Mouse (Mus musculus) left cerebral cortex, postnatal 4 days (tissue): Measurements from ENCODE around the gene 1700028K03Rik. TPM values are rescaled to one million over a fixed set of nuclear protein-coding genes. Genes with fewer than 3 reads are reported as not detected.

Source experiments
- DNase-seq: peaks from one replicate; pipeline ENCODE4 v3.0.0-alpha.2; 2022
- intact Hi-C: fragments of 180-260 bp; cut with DNase I; formaldehyde crosslinking; loops from one replicate; pipeline ENCODE4 v1.15.1; 2025
- total RNA-seq, 2 experiments: library from RNA; stranded (reverse); gene quantifications; 2 replicates each; pipeline ENCODE4 v1.2.3; 2021

The 1700028K03Rik gene
- under 1 TPM; 0.30 to 0.32 TPM for total RNA-seq

DNA sequence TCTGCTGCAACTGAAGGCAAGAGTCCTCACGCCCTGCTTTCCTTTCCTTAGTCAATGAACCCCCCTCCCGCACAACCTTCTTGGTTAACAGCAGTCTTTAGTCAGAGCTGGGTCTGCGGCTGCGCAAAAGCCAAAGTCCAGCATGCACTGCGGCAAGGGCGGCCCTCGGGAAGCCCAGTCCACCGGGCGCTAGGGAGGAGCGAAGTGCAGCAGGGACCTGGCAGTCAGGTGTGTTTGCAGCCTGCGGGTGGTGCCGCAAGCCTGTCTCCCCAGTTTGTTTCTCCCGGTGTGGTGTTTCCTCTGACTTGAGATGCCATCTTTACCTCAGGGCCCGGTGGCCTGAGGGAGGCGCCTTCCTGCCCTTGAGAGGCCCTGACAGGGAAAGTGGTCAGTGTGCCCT is at the start of gene 1700028K03Rik:
1700028K03Rik (plus strand) TSS at position 129 of the 400 bp plus-strand sequence.
- DNase-seq, result no peak
- intact Hi-C loops, result no loop called here

DNA sequence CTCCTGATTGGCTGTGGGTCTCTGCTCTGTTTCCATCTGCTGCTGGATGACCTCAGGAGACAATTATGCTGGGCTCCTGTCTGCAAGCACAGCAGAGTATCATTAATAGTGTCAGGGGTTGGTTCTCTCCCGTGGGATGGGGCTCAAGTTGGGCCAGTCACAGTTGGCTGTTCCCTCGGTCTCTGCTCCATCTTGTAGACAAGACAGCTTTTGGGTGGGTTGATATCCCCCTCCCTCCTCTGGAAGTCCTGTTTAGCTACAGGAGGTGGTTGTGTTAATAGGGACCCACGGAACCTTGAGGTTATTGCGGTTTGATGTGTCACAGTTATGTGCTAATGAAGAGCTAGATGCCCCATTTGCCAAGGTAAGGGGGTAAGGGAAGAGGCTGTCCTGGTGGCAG is 45.5 kb upstream of the 1700028K03Rik start:
- intact Hi-C loops, result no loop called here
- DNase-seq, result no peak

DNA sequence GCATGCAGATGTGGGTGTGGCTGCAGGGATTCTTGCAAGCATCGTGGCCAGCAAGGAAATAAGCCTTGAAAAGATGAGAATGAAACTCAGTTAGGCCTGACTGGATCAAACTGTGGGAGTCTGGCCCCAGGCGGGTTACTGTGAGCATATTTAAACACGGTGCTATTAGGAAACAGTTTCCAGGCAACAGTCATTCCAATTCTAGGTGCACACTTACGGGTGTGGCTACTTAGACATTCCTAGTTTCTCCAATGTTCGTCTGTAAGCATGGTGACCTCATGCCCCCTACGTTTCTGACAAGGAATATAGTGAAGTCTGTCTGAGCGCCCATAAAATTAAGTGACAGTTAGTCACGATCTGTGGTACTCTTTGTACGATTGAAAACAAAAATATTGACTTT is 43.5 kb upstream of the 1700028K03Rik start:
- intact Hi-C loops, result no loop called here
- DNase-seq, result no peak

DNA sequence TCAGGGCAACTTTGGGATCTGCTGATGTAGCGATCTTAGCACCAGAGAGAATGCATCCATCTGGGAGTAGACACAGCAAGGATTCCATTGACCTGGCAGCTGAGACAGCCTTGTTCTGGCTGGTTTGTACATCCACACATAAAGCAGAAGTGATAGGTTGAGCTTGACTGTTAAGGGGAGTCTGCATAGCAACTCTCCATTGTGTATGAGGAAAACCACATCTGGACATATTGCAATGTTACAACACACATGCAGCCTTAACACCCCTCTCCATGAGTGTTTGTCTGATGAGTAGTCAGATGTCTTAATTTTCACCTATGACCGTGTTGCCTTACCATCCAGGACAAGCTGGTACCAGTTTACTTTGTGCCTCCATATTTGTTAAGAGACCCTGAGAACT is 42.0 kb upstream of the 1700028K03Rik start:
- no peak for DNase-seq
- intact Hi-C loops, result no loop called here

DNA sequence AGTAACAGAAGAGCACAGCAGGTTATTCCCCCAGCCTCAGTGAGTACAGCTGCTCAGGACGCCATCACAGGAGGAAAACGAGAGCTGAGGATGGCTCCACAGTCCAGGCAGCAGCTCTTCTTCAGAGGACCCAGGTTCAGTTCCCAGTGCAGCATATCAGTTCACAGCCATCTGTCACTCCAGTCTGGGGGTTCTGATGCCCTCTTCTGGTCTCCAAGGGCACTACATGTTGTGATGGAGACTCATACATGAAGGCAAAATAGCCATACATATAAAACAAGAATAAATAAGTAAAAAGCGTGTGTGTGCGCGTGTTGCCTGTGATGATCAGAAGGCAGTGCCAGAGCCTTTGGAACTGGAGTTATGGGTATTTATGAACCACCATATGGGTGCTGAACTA is 39.8 kb upstream of the 1700028K03Rik start:
- intact Hi-C loops, result loop anchor here (5.0 kb wide), 1 partner anchor 137 kb away; no protein-coding TSS in a partner anchor
- no peak for DNase-seq

DNA sequence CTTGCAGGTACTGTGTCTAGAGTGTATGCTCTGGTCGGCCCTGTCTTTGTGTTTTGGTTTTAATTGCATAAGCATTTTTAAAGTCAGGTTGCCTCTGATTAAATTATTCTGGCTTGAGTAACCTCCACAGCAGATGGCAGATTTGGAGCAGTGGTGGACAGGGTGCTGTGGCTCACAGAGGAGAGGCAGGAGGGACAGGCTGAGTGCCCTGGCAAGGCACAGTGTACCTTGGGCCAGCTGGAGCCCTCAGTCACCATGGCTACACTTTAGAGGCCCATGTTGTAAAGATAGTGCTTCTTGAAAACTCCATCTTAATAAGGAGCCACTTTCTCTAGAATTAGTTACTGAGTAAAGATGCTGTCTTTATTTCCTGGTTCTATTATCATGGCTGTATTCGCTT is 38.5 kb upstream of the 1700028K03Rik start:
- peak; percentile 46 for DNase-seq
- intact Hi-C loops, result loop anchor here (5.0 kb wide), 1 partner anchor 139 kb away; no protein-coding TSS in a partner anchor

DNA sequence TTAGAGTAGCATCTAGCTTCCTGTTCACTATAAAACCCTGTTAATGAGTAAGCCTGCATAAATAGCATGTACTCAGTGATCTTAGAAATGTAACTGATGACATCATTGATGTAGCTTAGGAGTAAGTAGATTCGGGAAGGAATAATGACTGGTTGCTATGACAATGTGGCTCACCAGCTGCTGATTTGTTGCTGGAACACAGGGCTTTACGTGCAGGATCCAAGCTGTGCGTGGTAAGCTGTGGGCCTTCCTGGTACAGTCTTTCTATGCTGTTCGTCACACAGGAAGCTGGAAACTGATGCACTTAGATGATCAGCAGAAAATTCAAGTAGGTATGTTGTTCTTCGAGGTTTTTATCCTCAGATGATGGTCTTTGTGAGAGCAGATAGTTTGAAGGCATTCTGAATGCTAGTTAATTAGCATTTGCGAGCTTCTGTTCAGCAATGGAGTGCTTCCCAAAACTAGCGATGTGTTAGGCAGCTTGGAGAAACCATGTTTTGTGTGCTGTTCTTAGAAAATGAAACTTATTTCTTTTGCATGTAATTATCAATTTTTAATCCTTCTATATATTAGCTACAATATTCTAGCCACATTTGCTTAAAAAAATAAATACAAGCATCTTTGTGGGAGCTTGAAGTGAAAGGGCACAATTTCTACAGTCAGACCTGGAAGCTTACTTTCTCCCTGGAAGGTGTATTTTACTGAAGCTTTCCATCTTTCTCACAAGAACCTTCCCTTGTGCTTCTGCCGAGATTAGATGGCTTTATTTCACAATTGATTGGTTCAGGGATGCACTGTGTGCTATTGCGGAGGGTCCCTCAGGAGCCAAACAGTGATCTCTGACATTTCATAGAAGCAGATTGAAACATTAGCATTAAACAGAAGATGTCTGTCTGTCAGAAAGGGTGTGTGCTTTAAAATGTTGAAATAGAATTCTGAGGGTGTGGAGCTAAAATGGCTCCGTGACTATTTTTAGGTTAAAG is 36.7 kb upstream of the 1700028K03Rik start:
- DNase-seq, result peak; percentile 40
- intact Hi-C loops, result loop anchor here (5.0 kb wide), 1 partner anchor 141 kb away; no protein-coding TSS in a partner anchor

DNA sequence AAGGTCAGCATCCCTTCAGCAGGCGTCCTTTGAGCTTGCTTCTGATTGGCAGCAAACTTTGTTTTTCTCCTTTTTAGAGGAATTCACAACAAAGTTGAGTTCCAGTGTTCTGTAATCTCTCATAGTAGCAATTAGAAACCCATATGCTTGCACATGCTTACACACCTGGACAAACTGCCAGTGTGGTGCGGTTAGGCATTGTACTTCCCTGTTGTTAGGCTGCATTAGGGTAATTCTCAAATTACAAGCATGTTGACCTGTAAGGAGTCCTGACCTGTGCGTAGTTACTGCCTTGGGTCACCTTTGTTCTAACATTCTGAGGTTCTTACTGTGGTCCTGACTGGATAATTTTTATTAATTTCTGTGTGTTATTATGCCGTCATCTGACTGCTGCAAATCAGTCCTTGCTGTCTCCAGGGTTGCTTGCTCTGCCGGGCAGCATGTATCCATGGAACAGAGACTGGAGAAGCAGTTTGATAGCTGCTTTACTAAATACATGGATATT is 35.7 kb upstream of the 1700028K03Rik start:
- intact Hi-C loops, result loop anchor here (5.0 kb wide), 1 partner anchor 142 kb away; no protein-coding TSS in a partner anchor

DNA sequence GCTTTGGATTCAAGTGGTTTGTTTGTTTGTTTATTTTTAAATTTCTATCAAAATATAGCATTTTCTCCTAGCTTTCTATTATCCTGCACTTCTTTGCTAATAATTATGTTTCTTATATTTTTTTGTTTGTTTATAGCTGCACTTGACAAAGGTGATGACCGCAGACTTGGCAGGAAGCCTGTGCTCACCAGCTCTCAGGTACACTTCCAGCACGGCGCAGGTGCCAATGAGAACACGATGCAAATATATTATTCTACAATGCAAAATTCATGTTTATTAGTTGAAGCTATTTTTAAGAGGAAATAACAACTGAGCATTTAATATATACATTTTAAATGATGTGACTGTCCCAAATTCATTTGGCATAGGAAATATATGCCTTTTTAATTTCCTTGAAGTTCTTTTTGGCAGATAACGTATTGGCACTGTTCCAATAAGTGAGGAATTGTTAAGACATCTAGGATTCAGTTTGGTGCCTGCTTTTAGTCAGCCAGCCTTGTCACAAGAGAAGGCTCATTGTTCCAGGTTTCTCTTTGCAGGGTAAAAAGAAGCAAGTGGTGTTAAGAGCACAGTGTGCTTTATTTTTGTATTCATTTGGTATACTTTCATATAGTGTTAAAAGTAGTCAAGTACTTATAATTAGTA is 34.5 kb upstream of the 1700028K03Rik start:
- DNase-seq, result no peak
- intact Hi-C loops, result loop anchor here (5.0 kb wide), 1 partner anchor 143 kb away; no protein-coding TSS in a partner anchor

More for the DNA sequence above, 35.7 kb upstream of the 1700028K03Rik start:
- no peak for DNase-seq

DNA sequence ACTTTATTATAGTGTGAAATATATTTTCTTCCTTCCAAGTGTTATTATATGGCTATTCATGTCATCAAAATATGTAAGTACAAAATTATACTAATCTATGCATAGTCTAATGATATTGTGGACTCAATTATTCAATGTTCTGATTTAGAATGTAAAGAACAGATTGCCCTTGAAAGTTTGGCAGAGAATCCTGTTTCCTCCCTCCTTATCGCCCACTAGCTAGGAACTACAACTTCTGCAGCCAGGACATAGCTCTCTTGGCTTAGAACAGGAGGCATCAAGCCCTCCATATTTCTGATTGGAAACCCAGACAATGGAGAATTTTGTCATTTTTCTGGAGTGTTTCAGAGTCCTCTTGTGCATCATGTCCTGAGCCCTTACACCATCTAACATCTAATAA is 33.8 kb upstream of the 1700028K03Rik start:
- no peak for DNase-seq
- intact Hi-C loops, result no loop called here

DNA sequence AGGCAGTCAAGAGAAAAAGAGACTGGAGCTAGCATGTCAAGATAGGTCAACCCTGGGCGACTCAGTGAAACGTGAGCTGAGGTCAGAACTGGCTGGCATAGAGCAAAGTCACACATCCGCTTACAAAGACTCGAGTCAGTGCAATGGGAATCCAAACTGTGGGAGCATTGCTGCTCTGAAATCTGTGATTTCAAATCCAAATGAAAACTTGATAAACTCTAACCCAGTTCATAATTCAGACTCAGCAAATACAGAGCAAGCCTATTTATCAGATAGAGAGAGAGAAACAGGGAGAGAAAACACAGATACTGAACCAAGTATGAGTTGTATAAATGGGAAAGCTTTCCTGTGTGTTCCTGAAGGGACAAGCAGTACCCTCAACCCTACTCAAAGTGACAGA is 27.2 kb upstream of the 1700028K03Rik start, which contains the start of gene Gm42669:
Gm42669 (plus strand) TSS at position 301 of the 400 bp plus-strand sequence.
- DNase-seq, result no peak
- intact Hi-C loops, result no loop called here

DNA sequence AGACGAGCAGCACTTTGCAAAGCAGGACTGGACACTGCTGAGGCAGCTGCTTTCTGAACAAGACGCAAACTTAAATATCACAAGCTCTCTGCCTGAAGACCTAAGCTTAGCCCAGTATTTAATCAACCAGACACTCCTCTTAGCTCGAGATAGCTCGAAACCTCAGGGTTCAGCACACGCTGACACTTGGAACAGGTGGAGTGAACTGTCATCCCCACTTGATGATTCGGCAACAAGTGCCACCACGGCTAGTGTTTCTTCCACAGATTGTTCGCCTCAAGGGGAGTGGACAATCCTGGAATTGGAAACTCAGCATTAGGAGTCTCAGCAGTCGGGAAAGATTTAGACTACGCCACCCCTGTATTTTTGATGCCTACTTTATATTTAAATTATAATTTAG is 24.0 kb upstream of the 1700028K03Rik start:
- no peak for DNase-seq
- intact Hi-C loops, result no loop called here

DNA sequence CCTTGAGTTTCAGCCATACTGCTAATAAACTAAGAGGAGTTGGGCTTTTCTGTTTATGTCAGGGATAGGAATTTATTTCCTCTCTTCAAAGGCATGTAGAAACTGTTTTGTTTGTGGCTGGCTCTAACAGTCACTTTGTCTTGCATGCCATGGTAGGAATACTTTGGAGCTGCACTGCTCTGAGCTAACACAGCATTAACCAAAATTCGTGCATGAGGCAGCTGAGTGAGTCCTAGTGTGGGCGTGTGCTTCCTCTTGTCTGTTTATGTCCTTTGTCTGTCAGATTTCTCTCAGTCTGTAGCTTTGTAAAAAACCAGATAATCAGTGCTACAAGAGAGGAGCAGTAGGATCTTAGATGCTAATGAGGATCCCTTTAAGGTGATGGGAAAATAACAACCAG is 23.2 kb upstream of the 1700028K03Rik start:
- intact Hi-C loops, result no loop called here
- no peak for DNase-seq

DNA sequence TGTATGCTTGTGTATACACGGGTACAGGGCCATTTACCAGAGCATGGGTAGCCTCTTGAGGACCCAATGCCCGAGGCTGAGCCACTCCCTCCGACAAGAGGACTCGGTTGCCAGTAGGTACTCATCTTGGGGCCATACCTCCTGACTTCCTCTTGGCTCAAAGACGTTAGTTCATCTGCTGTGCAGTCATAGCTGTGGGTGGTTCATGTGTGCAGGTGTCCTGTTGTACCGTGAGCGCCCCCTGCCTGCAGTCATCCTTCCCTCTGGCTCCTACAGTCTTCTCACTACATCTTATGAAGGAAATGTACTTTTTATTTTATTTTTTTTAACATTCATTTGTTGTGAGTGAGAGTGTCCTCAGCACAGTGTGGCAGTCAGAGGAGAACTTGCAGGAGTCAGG is 20.9 kb upstream of the 1700028K03Rik start:
- DNase-seq, result peak; percentile 50
- intact Hi-C loops, result no loop called here

DNA sequence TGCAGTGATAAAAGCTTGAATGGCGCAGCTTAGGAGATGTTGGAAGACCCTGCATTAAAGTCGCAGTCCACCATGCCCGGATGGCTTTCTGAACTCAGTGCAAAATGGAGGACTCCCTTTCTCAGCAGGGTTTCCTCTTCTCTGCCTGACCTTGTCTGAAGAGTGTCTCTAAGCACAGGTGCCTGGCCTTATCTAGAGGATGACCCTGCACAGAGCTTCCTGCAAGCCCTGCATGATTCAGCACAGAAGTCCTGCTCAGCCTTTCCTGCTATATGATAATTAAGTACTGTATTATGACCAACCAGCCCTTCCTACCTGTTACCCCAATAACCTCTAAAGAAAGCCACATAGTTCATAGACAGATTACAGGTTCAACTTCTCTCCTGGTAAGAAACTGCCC is 19.1 kb upstream of the 1700028K03Rik start:
- no peak for DNase-seq
- intact Hi-C loops, result no loop called here

DNA sequence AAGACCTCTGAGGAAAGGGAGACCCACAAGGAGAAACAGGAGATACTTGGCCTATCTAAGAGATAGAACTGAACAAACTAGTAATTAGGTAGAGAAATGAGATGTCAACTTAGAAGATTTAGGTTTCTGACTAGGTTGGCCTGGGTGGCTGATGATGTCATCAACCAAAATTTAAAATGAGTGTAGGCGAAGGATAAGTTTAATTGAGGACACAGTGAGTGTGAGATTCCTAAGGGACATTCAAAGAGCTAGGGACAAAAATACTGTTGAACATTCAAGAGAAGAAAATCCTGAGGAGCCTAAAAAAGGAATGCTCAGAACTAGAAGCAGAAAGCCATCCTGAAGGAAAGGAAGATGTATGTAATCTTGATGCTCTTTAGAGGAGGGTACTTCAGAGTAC is 18.4 kb upstream of the 1700028K03Rik start:
- no peak for DNase-seq
- intact Hi-C loops, result no loop called here

DNA sequence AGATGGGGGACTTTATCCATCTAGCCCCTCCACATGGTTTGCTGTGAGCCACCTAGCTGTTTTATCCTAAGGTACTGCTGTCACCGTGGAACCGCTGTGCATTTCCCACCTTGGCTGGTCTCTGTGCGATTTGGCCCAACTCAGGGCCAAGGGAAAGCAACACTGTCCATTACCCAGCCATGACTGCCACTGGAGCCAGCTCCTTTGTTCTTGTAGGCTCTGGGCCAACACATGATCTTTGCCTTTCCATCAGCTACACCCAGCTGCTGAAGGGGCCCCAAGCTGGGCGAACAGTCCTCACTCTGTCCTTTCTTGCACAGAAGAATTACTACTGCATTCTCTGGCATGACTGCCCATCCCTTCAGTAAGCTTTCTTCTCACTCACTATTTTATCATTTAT is 15.9 kb upstream of the 1700028K03Rik start:
- peak; percentile 32 for DNase-seq
- intact Hi-C loops, result no loop called here

DNA sequence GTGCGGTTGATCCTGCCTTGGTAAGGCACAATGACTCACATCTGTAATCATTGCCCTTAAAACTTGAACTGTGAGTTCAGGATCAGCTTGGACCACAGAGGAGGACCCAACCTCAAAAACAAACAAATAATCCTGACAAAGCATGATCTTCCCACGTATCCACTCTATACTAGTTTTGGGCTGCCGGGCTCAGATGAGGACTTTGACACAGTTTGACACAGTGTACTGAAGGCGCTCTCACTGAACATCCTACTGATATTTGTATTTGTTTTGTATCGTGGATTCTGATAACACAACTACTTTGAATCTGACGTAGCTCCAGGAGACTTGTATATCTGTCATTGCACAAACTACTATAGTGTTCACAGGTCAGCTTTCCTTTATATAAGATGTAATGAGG is 13.1 kb upstream of the 1700028K03Rik start:
- DNase-seq, result no peak
- intact Hi-C loops, result no loop called here

DNA sequence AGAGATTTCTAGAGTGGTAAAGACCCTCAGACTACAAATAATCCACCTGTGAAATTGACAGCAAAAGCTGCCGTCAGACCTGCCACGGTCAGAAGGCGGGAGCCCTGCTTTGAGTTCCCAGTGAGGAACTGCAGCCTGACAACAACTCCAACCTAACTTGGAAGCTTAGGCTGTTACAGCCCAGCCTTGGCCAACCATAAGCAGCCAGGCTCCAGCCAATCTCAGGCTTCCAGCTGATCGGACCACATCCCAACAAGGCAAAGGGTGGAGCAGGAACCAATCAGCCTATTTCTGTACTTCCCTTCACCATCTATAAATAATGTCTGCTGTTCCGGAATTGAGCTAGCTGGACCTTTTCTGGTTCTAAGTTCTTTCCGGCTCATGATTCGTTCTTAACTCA is 12.6 kb upstream of the 1700028K03Rik start:
- no peak for DNase-seq
- intact Hi-C loops, result no loop called here

DNA sequence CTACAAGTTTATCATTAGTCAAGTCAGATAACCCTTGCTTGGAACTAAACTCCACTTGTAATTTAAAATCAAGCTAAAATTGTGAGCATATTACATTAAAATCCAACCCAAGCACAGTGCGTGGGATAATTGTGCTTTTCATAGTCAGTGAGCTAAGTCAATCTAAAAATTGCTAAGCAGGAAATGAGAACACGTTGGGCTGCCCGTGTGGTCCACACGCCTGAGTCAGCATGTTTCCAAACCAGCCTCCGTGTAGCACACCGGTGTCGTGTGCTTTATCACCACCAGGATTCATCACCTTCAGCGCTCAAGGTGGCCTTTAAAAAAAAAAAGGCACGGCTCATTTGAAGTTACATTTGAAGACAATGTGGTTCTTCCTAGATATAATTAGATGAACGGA is 10.2 kb upstream of the 1700028K03Rik start:
- intact Hi-C loops, result no loop called here
- no peak for DNase-seq

DNA sequence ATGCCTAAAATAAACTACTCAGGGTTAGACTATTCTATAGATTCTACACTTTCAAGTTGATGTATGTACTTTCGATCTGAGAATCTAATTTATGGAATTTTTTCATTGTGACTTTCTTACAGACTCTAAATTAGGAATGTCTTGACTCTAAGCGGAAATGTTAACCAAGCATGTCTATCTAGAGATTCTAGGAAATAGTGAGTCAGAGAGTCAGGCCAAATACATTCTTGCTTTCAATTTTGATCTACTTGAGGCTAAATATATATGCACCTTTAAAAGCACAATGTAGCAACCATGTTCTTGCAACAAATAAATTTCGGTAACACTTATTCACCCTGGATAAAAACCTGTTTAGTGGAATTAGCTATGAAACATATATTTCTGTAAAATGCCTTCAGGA is 5.7 kb upstream of the 1700028K03Rik start:
- intact Hi-C loops, result no loop called here
- no peak for DNase-seq
